Mouse (Mus musculus): Measurements from ENCODE around the gene Sapcd1. TPM values are rescaled to one million over a fixed set of nuclear protein-coding genes. Genes with fewer than 3 reads are reported as not detected.
A peak's percentile ranks its signal among the peaks of the same experiment; 100 is the strongest.

The Sapcd1 gene
- polyA plus RNA-seq, 1 experiment from 2014 or later, result 2.1 TPM

DNA sequence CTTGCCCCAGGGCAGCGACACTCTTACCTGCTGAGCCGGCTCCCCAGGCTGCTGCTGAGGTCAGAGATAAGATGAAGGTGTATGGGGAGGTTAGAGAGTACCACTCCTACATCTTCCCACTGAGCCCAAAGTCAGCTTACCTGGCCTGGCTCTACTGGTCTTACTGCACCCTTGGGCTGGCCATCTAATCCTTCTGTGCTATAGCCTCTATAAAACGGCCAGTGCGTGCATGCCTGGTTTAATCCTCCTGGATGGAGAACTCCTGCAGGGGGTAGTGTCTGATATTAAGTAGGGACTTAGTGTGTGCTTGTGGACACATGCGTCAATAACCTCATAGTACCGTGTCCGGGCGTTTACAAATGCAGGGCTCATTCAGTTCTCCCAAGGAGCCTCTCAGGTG is 7.3 kb downstream of the Sapcd1 start:
- Histone ChIP-seq H3K36me3 (ENCODE audit: control insufficient read depth, insufficient read depth, low read length) (peaks cover 5% of the 10 kb centered on the region), H3K4me2 (no peak overlapping the region), H3K4me1 (ENCODE audit: control insufficient read depth, insufficient read depth, low read length) (peaks cover 30% of the 10 kb centered on the region), H3K9ac (ENCODE audit: low read depth, low read length) (no peak overlapping the region), H3K9me3 (replicated peaks; ENCODE audit: control insufficient read depth, low read length) (no peaks in the 10 kb centered on the region), H3K4me3 (ENCODE audit: low read depth, low read length) (no peak overlapping the region), H3K27ac (ENCODE audit: low read depth, low read length) (no peak overlapping the region), H3K27me3 (ENCODE audit: control insufficient read depth, insufficient read depth, low read length) (no peaks in the 10 kb centered on the region)
- 82% methylated on average over 8 of the region's 8 CpGs for WGBS (ENCODE audit: insufficient replicate concordance)
- no peak for ATAC-seq (replicated peaks; ENCODE audit: insufficient number of reproducible peaks, low FRiP score, low TSS enrichment)

DNA sequence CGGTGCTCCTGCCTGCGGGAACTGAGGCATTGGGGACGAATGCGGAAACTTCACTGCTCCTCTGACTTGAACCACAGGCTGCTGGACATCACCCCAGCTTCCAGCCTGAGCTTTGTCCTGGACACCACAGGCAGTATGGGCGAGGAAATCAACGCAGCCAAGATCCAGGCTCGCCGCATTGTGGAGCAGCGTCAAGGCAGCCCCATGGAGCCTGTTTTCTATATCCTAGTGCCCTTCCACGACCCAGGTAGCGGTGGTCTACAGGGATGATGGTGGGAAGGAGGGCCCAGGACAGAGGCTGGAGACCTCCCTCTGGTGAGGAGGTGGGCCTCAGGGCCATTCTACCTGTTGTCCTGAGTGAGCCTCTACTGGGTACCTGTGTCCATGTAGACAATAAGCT is 7.9 kb downstream of the Sapcd1 start:
- 79% methylated on average over 11 of the region's 11 CpGs for WGBS (ENCODE audit: insufficient replicate concordance)
- Histone ChIP-seq H3K9ac (ENCODE audit: low read depth, low read length) (no peak overlapping the region), H3K4me2 (no peak overlapping the region), H3K9me3 (replicated peaks; ENCODE audit: control insufficient read depth, low read length) (no peaks in the 10 kb centered on the region), H3K27ac (ENCODE audit: low read depth, low read length) (no peak overlapping the region), H3K4me1 (ENCODE audit: control insufficient read depth, insufficient read depth, low read length) (peaks cover 28% of the 10 kb centered on the region), H3K4me3 (ENCODE audit: low read depth, low read length) (no peak overlapping the region), H3K36me3 (ENCODE audit: control insufficient read depth, insufficient read depth, low read length) (peaks cover 11% of the 10 kb centered on the region), H3K27me3 (ENCODE audit: control insufficient read depth, insufficient read depth, low read length) (no peaks in the 10 kb centered on the region)
- ATAC-seq (replicated peaks; ENCODE audit: insufficient number of reproducible peaks, low FRiP score, low TSS enrichment), result no peak

DNA sequence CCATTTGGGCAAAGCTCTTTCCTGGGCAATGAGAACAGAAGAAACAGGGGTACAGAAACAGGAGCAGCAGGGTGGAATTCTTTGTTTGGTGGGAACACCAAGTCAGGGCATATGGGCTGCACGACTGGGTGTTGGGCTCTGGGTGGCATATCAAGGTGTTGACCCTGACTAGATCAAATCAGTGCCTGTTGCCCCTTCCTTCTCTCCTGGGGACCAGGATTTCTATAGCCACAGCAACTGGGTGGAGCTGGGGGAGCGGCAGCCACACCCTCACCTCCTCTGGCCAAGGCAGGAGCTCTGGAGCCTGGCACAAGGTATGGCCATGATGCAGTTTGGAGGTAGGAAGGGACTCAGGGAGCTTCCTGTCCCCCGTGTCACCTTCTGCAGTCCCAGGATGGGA is 9.6 kb downstream of the Sapcd1 start:
- no peak overlapping the region for H3K4me2 ChIP-seq
- WGBS (ENCODE audit: insufficient replicate concordance), result 75% methylated on average over 3 of the region's 3 CpGs
- ATAC-seq (replicated peaks; ENCODE audit: insufficient number of reproducible peaks, low FRiP score, low TSS enrichment), result no peak
- peaks cover 17% of the 10 kb centered on the region for H3K4me1 ChIP-seq (ENCODE audit: control insufficient read depth, insufficient read depth, low read length)
- no peak overlapping the region for H3K27ac ChIP-seq (ENCODE audit: low read depth, low read length)
- H3K36me3 ChIP-seq (ENCODE audit: control insufficient read depth, insufficient read depth, low read length), result peaks cover 26% of the 10 kb centered on the region
- H3K4me3 ChIP-seq (ENCODE audit: low read depth, low read length), result no peak overlapping the region
- no peaks in the 10 kb centered on the region for H3K27me3 ChIP-seq (ENCODE audit: control insufficient read depth, insufficient read depth, low read length)
- H3K9ac ChIP-seq (ENCODE audit: low read depth, low read length), result no peak overlapping the region
- no peaks in the 10 kb centered on the region for H3K9me3 ChIP-seq (replicated peaks; ENCODE audit: control insufficient read depth, low read length)

DNA sequence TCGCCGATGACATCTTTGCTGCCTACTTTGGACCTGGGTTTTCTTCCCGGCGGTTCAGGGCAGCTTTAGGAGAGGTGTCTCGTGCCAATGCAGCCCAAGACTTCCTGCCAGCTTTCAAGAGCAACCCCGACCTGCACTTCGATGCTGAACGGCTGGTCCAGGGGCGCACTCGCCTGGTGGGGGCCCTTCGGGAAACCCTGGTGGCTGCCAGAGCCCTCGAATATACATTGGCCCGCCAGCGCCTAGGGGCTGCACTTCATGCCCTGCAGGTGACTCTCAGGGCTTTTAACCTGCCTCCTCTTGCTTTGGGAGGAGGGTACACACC is 10.1 kb downstream of the Sapcd1 start:
- Histone ChIP-seq H3K9me3 (replicated peaks; ENCODE audit: control insufficient read depth, low read length) (no peaks in the 10 kb centered on the region), H3K4me1 (ENCODE audit: control insufficient read depth, insufficient read depth, low read length) (peaks cover 17% of the 10 kb centered on the region), H3K27ac (ENCODE audit: low read depth, low read length) (no peak overlapping the region), H3K4me2 (no peak overlapping the region), H3K4me3 (ENCODE audit: low read depth, low read length) (no peak overlapping the region), H3K27me3 (ENCODE audit: control insufficient read depth, insufficient read depth, low read length) (no peaks in the 10 kb centered on the region), H3K9ac (ENCODE audit: low read depth, low read length) (no peak overlapping the region), H3K36me3 (ENCODE audit: control insufficient read depth, insufficient read depth, low read length) (peaks cover 28% of the 10 kb centered on the region)
- no peak for ATAC-seq (replicated peaks; ENCODE audit: insufficient number of reproducible peaks, low FRiP score, low TSS enrichment)
- WGBS (ENCODE audit: insufficient replicate concordance), result 71% methylated on average over 14 of the region's 14 CpGs

DNA sequence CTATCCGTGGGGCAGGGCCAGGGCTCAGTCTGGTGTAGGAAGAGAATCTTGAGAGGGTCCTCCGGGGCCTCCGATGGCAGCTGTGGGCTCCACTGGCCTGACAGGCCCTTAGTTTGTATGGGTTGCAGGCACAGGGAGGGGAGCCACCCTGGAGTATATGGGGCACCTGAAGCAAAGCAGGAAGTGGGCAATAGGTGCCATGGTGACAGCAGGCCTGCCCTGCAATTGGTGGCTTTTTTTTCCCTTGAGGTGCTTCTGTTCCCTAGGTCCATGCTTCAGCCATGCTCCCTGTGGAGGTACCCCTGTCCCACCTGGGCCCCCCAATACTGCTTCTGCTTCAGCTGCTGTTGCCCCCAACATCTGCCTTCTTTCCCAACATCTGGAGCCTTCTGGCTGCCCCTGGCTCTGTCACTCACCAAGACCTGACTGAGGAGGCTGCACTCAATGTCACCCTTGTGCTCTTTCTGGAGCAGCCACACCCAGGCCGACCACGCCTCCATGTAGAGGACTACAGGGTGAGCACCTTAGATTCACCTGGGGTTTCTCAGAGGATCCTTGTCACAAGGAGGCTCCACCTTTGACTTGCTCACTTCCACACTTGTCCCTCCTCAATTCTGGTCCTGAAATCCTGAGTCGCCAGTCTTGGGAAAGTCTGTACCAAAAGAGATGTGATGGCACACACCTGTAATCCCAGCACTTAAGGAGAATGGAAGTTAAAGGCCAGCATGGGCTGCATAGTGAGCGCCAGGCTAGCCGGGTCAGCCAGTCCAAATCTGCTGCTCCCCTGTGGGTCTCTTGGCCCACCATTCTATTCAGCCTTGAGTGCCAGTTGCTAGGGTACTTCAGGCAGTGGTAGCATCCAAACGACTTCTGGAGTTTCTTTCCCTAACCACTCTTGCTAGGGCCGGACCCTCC is 10.8 kb downstream of the Sapcd1 start:
- ATAC-seq (replicated peaks; ENCODE audit: insufficient number of reproducible peaks, low FRiP score, low TSS enrichment), result no peak
- no peak overlapping the region for H3K27ac ChIP-seq (ENCODE audit: low read depth, low read length)
- 75% methylated on average over 10 of the region's 10 CpGs for WGBS (ENCODE audit: insufficient replicate concordance)
- no peak overlapping the region for H3K4me2 ChIP-seq
- H3K4me3 ChIP-seq (ENCODE audit: low read depth, low read length), result no peak overlapping the region
- peaks cover 16% of the 10 kb centered on the region for H3K4me1 ChIP-seq (ENCODE audit: control insufficient read depth, insufficient read depth, low read length)
- H3K27me3 ChIP-seq (ENCODE audit: control insufficient read depth, insufficient read depth, low read length), result no peaks in the 10 kb centered on the region
- H3K9ac ChIP-seq (ENCODE audit: low read depth, low read length), result peak overlapping the region; percentile 2; the same call in 1 of the 2 replicates
- peaks cover 30% of the 10 kb centered on the region for H3K36me3 ChIP-seq (ENCODE audit: control insufficient read depth, insufficient read depth, low read length)
- no peaks in the 10 kb centered on the region for H3K9me3 ChIP-seq (replicated peaks; ENCODE audit: control insufficient read depth, low read length)

DNA sequence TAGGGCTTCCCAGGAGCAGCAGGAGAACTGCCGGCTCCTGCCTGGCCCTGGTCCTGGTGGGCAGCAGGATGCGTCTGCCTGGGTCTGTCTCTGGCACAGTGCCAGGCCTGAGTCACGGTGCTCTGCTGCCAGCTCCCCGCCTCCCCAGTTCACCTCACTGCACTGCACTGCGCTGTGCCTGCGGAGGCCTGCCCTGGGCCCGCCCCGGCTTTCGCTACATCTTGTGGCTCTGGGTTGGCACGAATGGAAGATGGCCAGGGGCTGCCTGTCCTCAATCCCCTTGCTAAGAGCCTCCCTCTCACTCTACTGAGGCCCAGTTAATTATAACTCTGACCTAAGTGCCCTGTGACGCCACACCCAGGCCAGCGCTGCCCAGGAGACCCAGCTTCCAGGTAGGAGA is 11.4 kb downstream of the Sapcd1 start, which contains the start of gene Vwa7:
Gene Vwa7 (plus strand): TSS at position 204 of the 400 bp plus-strand sequence.
- Histone ChIP-seq H3K36me3 (ENCODE audit: control insufficient read depth, insufficient read depth, low read length) (peaks cover 36% of the 10 kb centered on the region), H3K27me3 (ENCODE audit: control insufficient read depth, insufficient read depth, low read length) (no peaks in the 10 kb centered on the region), H3K4me1 (ENCODE audit: control insufficient read depth, insufficient read depth, low read length) (peaks cover 10% of the 10 kb centered on the region), H3K27ac (ENCODE audit: low read depth, low read length) (no peak within 1 kb of the TSS), H3K4me3 (ENCODE audit: low read depth, low read length) (no peak within 1 kb of the TSS), H3K4me2 (no peak within 1 kb of the TSS), H3K9me3 (replicated peaks; ENCODE audit: control insufficient read depth, low read length) (no peaks in the 10 kb centered on the region), H3K9ac (ENCODE audit: low read depth, low read length) (peak within 1 kb of the TSS; percentile 2; the same call in 1 of the 2 replicates)
- ATAC-seq (replicated peaks; ENCODE audit: insufficient number of reproducible peaks, low FRiP score, low TSS enrichment), result peak; percentile 47; the same call in 1 of the 2 replicates
- WGBS (ENCODE audit: insufficient replicate concordance), result 73% methylated on average over 12 of the region's 12 CpGs

DNA sequence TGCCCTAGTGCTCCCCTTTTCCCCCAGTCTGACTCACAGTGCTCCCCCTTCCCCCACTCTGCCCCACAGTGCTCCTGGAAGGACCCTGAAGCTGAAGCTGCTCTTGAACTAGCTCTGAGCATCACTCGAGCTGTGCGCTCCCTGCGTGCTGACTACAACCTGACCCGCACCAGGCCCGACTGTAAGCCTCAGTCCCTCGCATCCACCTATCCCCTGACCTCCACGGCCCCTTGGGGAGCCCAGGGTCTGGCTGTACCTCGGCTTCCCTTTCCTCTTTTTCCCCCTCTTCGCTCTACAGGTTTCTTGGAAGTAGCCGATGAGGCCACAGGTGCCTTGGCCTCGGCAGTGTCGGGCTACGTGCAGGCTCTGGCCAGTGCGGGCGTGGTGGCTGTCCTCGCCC is 12.5 kb downstream of the Sapcd1 start:
- WGBS (ENCODE audit: insufficient replicate concordance), result 90% methylated on average over 16 of the region's 16 CpGs
- Histone ChIP-seq H3K27me3 (ENCODE audit: control insufficient read depth, insufficient read depth, low read length) (no peaks in the 10 kb centered on the region), H3K4me1 (ENCODE audit: control insufficient read depth, insufficient read depth, low read length) (peaks cover 8% of the 10 kb centered on the region; the same call in 1 of the 2 replicates), H3K4me3 (ENCODE audit: low read depth, low read length) (no peak overlapping the region), H3K27ac (ENCODE audit: low read depth, low read length) (no peak overlapping the region), H3K4me2 (no peak overlapping the region), H3K9me3 (replicated peaks; ENCODE audit: control insufficient read depth, low read length) (no peaks in the 10 kb centered on the region), H3K36me3 (ENCODE audit: control insufficient read depth, insufficient read depth, low read length) (peaks cover 46% of the 10 kb centered on the region), H3K9ac (ENCODE audit: low read depth, low read length) (no peak overlapping the region)
- no peak for ATAC-seq (replicated peaks; ENCODE audit: insufficient number of reproducible peaks, low FRiP score, low TSS enrichment)

DNA sequence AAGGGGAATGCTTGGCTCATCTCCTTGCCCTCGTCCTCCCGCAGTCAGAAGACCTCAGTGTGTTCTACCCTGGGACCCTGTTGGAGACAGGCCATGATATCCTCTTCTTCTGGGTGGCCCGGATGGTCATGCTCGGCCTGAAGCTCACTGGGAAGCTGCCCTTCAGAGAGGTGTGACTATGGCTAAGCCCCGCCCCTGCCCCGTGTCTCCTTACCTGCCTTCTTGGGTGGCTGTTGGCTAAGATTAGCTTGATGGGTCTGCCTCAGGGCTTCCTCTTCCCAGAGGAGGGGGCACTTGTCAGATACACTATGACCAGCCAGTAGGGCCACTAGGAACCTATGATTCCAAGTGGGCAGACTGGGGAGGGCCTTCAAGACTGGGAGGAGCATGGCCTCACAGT is 14.6 kb downstream of the Sapcd1 start:
- Histone ChIP-seq H3K4me1 (ENCODE audit: control insufficient read depth, insufficient read depth, low read length) (peaks cover 8% of the 10 kb centered on the region; the same call in 1 of the 2 replicates), H3K9ac (ENCODE audit: low read depth, low read length) (no peak overlapping the region), H3K9me3 (replicated peaks; ENCODE audit: control insufficient read depth, low read length) (no peaks in the 10 kb centered on the region), H3K4me2 (no peak overlapping the region), H3K4me3 (ENCODE audit: low read depth, low read length) (no peak overlapping the region), H3K27ac (ENCODE audit: low read depth, low read length) (no peak overlapping the region), H3K36me3 (ENCODE audit: control insufficient read depth, insufficient read depth, low read length) (peaks cover 55% of the 10 kb centered on the region), H3K27me3 (ENCODE audit: control insufficient read depth, insufficient read depth, low read length) (no peaks in the 10 kb centered on the region)
- WGBS (ENCODE audit: insufficient replicate concordance), result 74% methylated on average over 6 of the region's 6 CpGs
- no peak for ATAC-seq (replicated peaks; ENCODE audit: insufficient number of reproducible peaks, low FRiP score, low TSS enrichment)

DNA sequence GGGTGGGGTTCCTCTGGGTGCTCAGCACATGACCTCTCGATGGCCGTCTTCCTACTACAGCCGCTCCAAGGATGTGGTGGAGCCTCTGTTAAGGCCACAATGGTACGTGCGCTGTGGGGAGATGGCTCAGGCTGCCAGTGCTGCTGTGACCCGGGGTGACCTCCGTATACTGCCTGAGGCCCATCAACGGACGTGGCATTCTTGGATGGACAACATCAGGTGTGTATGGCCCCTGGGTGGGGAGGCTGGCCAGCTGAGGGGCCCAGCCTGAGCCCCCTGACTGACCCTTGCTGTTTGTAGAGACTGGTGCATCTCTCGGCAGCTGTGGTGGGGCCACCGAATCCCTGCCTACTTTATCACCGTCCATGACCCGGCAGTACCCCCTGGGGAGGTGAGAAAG is 15.4 kb downstream of the Sapcd1 start:
- WGBS (ENCODE audit: insufficient replicate concordance), result 81% methylated on average over 13 of the region's 13 CpGs

More for the DNA sequence above, 15.4 kb downstream of the Sapcd1 start:
- Histone ChIP-seq H3K4me2 (no peak overlapping the region), H3K9me3 (replicated peaks; ENCODE audit: control insufficient read depth, low read length) (no peaks in the 10 kb centered on the region), H3K27ac (ENCODE audit: low read depth, low read length) (no peak overlapping the region), H3K4me3 (ENCODE audit: low read depth, low read length) (no peak overlapping the region), H3K4me1 (ENCODE audit: control insufficient read depth, insufficient read depth, low read length) (peaks cover 8% of the 10 kb centered on the region; the same call in 1 of the 2 replicates), H3K36me3 (ENCODE audit: control insufficient read depth, insufficient read depth, low read length) (peaks cover 62% of the 10 kb centered on the region), H3K27me3 (ENCODE audit: control insufficient read depth, insufficient read depth, low read length) (no peaks in the 10 kb centered on the region), H3K9ac (ENCODE audit: low read depth, low read length) (no peak overlapping the region)
- no peak for ATAC-seq (replicated peaks; ENCODE audit: insufficient number of reproducible peaks, low FRiP score, low TSS enrichment)

Measured in heart, embryonic 11.5 days (tissue).